Mouse (Mus musculus) cerebellum, postnatal 10 days (tissue): ENCODE measurements around the gene Rfxap.

Experiments used
- DNase-seq, 2 experiments: peaks; one replicate each; pipeline ENCODE4 v3.0.0; 2021; ENCODE audit warnings: mixed read lengths in 2 of 2

Rfxap gene

GRCm38 (mm10) chr3:54807666-54808217 lies at the start of gene Rfxap:
Gene Rfxap (minus strand): TSS chr3:54807791.
- DNase-seq: peak; percentile 99

- DNase-seq: peak; percentile 63 to 70
Measured at GRCm38 (mm10) chr3:54835421-54835820, 27.8 kb upstream of the Rfxap start.

- DNase-seq: no peak
Measured at GRCm38 (mm10) chr3:54832491-54832890, 24.9 kb upstream of the Rfxap start.

- DNase-seq: no peak
Measured at GRCm38 (mm10) chr3:54822526-54822925, 14.9 kb upstream of the Rfxap start.

- DNase-seq: peak; percentile 85
Measured at GRCm38 (mm10) chr3:54815292-54815691, 7.7 kb upstream of the Rfxap start.

- no peak for DNase-seq
Measured at GRCm38 (mm10) chr3:54814622-54815021, 7.0 kb upstream of the Rfxap start.

GRCm38 (mm10) chr3:54813418-54813988 lies 5.9 kb upstream of the Rfxap start:
- no peak for DNase-seq

- no peak for DNase-seq
Measured at GRCm38 (mm10) chr3:54811616-54812015, 4.0 kb upstream of the Rfxap start.

GRCm38 (mm10) chr3:54809111-54809510 lies 1.5 kb upstream of the Rfxap start:
- no peak for DNase-seq

- DNase-seq: peak; percentile 81 to 82
Measured at GRCm38 (mm10) chr3:54807061-54807661, 430 bp downstream of the Rfxap start.

GRCm38 (mm10) chr3:54803713-54804112 lies 3.9 kb downstream of the Rfxap start:
- DNase-seq: no peak

- DNase-seq: peak; percentile 76
Measured at GRCm38 (mm10) chr3:54797211-54797610, 10.4 kb downstream of the Rfxap start.

- peak in 1 of 2 experiments; percentile 55 for DNase-seq
Measured at GRCm38 (mm10) chr3:54795806-54796205, 11.8 kb downstream of the Rfxap start.

- DNase-seq: peak in 1 of 2 experiments; percentile 29
Measured at GRCm38 (mm10) chr3:54795379-54795778, 12.2 kb downstream of the Rfxap start.

GRCm38 (mm10) chr3:54793762-54794161 lies 13.8 kb downstream of the Rfxap start:
- DNase-seq: no peak

GRCm38 (mm10) chr3:54791822-54792677 lies 15.5 kb downstream of the Rfxap start:
- DNase-seq: no peak

- no peak for DNase-seq
Measured at GRCm38 (mm10) chr3:54790601-54791000, 17.0 kb downstream of the Rfxap start.

- DNase-seq: no peak
Measured at GRCm38 (mm10) chr3:54775989-54776631, 31.5 kb downstream of the Rfxap start.

- DNase-seq: no peak
Measured at GRCm38 (mm10) chr3:54773613-54774012, 34.0 kb downstream of the Rfxap start.

- DNase-seq: no peak
Measured at GRCm38 (mm10) chr3:54769349-54770275, 38.0 kb downstream of the Rfxap start.

- DNase-seq: no peak
Measured at GRCm38 (mm10) chr3:54768592-54768991, 39.0 kb downstream of the Rfxap start.

GRCm38 (mm10) chr3:54766811-54767210 lies 40.8 kb downstream of the Rfxap start:
- no peak for DNase-seq
